Mouse (Mus musculus) brain, embryonic 14.5 days (tissue): ENCODE measurements at regions not wholly inside any gene's neighbourhood (a gene's known extent, or its start where the extent isn't known, plus 50 kb on each side); places are given as distances from the start of the nearest gene placed in this dataset.

Source experiments
- CTCF ChIP-seq: fragments of 200-500 bp; IDR thresholded peaks from 2 replicates; pipeline ENCODE4 v1.5.1; 2012; ENCODE audit warnings: inconsistent platforms, mild to moderate bottlenecking, moderate library complexity, borderline replicate concordance; ENCODE audit not compliant: insufficient read depth, insufficient read length; ENCODE audit errors: extremely low read depth
- POLR2A ChIP-seq: fragments of 200-500 bp; IDR thresholded peaks from 2 replicates; pipeline ENCODE4 v1.6.1; 2012; ENCODE audit warnings: mild to moderate bottlenecking, inconsistent platforms, borderline replicate concordance; ENCODE audit not compliant: poor library complexity, insufficient read depth, insufficient read length, severe bottlenecking; ENCODE audit errors: extremely low read depth

DNA sequence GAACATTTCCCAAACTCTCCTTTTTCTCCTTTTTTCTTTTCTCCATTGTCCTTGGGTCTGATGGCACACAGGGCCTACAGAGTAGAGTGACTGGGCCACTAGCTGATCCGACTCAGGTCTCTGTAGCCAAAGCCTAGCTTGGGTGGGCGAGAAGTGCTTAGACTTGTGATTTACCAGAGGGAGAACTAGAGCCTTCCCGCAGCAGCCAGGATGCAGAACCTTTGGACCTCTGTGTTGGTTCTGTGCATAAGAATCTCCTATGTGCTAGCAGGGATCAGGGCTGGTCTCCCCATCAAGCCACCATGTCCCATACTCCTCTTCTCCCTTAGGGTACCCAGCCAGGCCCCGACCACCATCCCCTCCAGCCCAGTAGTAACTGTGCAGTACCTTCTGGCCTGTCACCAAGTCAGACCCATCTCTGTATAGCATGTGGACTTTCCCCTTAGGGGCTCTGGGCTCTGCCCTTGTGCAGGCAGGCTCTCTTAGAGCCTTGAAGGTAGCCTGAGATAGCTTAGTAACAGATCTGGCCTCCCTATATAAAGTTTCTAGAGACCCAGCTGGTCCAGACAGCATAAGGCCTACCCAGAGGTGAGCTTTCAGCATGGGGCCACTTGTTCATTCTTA lies 94.6 kb downstream of the 1700001O22Rik start:
- TF ChIP-seq CTCF: no peak
- TF ChIP-seq POLR2A: no peak
